Mouse (Mus musculus) embryonic facial prominence, embryonic 15.5 days (tissue): ENCODE measurements at regions not wholly inside any gene's neighbourhood (a gene's known extent, or its start where the extent isn't known, plus 50 kb on each side); places are given as distances from the start of the nearest gene placed in this dataset.

ENCODE experiments used
- ATAC-seq: fragments of 200-750 bp; cut with Nextera tagmentation; 2 replicates; pipeline ENCODE4 v1.8.0; 2017; ENCODE audit warnings: low read depth, moderate TSS enrichment; ENCODE audit not compliant: insufficient number of reproducible peaks, low FRiP score, low TSS enrichment
- H3K27ac ChIP-seq: fragments of 300-500 bp; sonication (generic); replicated peaks from 2 replicates; pipeline ENCODE4 v1.5.1; 2015; ENCODE audit warnings: mild to moderate bottlenecking, inconsistent platforms
- H3K27me3 ChIP-seq: fragments of 300-500 bp; sonication (generic); 2 replicates; pipeline ENCODE4 v1.6.1; 2015; ENCODE audit warnings: inconsistent platforms
- H3K36me3 ChIP-seq: fragments of 300-500 bp; sonication (generic); 2 replicates; pipeline ENCODE4 v1.6.1; 2015; ENCODE audit warnings: mild to moderate bottlenecking, inconsistent platforms
- H3K4me1 ChIP-seq: fragments of 300-500 bp; sonication (generic); 2 replicates; pipeline ENCODE4 v1.6.1; 2015; ENCODE audit warnings: inconsistent platforms
- H3K4me2 ChIP-seq: fragments of 300-500 bp; sonication (generic); replicated peaks from 2 replicates; pipeline ENCODE4 v1.6.1; 2015; ENCODE audit warnings: mild to moderate bottlenecking, inconsistent platforms
- H3K4me3 ChIP-seq: fragments of 300-500 bp; sonication (generic); replicated peaks from 2 replicates; pipeline ENCODE4 v1.5.1; 2015; ENCODE audit warnings: mild to moderate bottlenecking, inconsistent platforms
- H3K9ac ChIP-seq: fragments of 300-500 bp; sonication (generic); 2 replicates; pipeline ENCODE4 v1.6.1; 2015; ENCODE audit warnings: inconsistent platforms
- H3K9me3 ChIP-seq: fragments of 300-500 bp; sonication (generic); replicated peaks from 2 replicates; pipeline ENCODE4 v1.6.1; 2016; ENCODE audit warnings: inconsistent platforms
- WGBS: fragments of 180-500 bp; shearing (Covaris S2); methylation state at CpG from one replicate; pipeline ENCODE4 v1.1.7; 2015; 5-methylcytosine and 5-hydroxymethylcytosine counted together

DNA sequence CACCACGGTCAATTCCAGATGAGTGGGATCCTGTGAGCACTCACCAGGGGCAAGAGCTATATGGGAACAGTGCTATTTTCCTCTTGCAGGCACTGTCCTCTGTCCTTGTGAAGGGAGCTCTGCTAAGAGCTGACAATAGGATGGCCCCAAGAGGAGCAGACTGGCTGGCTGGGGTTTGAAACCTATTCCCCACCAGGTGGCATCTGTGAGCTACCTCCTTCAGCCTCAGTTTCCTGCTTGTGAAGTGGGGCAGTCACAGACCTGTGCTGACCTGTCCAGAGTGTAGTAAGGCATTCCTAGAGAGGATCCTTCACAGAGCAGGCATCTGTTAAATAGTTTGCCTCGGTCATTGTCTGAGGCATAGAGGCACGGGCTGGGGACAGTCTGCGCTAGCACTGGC, 71.8 kb upstream of the Lrpap1 start:
- Histone ChIP-seq H3K4me2 (no peak overlapping the region), H3K27me3 (no peaks in the 10 kb centered on the region), H3K27ac (no peak overlapping the region), H3K36me3 (no peaks in the 10 kb centered on the region), H3K4me3 (no peak overlapping the region), H3K9me3 (no peaks in the 10 kb centered on the region), H3K9ac (no peak overlapping the region), H3K4me1 (no peaks in the 10 kb centered on the region)
- WGBS, result 67% methylated on average over 4 of the region's 4 CpGs
- no peak for ATAC-seq

DNA sequence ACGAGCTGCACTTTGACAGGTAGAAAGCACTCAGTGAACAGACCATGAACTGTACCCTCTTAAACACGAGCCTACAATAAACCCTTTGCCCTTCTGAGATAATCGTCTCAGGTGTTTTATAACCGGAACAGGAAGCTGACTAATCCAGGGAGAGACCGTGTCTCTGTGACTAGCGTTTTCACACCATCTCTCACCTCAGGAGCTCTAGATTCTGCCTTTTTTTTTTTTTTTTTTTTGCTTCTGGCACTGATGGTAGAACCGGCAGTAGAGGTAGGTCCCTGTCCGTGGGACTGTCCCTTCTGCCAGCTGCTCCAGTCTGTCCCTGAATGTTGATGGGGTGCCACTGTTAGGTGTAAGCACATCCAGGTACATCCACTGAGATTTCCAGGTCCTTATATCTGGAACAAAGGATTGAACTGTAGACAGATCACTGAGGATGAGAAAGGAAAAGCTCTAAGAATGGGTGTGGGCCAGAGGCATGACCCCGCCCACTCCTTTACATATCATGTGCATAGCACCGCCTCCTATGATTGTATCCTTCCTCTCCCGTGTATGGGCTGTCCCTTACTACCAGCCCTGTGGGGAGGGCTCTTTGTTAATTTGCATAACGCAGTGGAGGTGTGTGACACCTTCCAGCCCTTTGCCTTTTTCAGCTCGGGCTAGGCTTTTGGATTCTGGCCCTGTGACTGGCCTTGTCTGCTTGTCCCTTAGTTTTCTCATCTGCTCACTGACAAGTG, 70.7 kb upstream of the Lrpap1 start:
- no peaks in the 10 kb centered on the region for H3K27me3 ChIP-seq
- H3K27ac ChIP-seq, result no peak overlapping the region
- no peak for ATAC-seq
- H3K9ac ChIP-seq, result no peak overlapping the region
- no peak overlapping the region for H3K4me2 ChIP-seq
- no peak overlapping the region for H3K4me3 ChIP-seq
- no peaks in the 10 kb centered on the region for H3K4me1 ChIP-seq
- no peaks in the 10 kb centered on the region for H3K9me3 ChIP-seq
- 44% methylated on average over 13 of the region's 13 CpGs for WGBS
- no peaks in the 10 kb centered on the region for H3K36me3 ChIP-seq

DNA sequence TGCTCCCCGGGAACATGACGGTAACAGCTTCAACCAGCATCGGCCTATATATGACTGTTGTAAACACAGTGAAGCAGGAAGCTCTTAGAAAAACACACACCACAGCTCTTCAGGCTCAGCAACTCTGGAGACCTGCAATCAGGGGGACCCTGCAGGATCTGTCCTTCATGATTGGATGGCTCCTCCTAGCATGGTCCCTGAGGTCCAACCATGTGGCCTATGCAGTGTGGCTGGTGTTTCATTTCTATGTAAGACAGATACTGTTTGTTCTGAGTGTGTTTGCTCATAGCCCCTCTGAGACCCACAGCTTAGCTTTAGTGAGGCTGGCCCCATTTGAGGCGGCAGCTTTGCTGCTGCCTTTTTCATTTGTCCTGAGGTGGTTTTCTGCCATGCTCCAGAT, 68.8 kb upstream of the Lrpap1 start:
- no peak overlapping the region for H3K27ac ChIP-seq
- 0 out of 2 replicates have a peak, but pooled peaks have one; percentile 53 for ATAC-seq

DNA sequence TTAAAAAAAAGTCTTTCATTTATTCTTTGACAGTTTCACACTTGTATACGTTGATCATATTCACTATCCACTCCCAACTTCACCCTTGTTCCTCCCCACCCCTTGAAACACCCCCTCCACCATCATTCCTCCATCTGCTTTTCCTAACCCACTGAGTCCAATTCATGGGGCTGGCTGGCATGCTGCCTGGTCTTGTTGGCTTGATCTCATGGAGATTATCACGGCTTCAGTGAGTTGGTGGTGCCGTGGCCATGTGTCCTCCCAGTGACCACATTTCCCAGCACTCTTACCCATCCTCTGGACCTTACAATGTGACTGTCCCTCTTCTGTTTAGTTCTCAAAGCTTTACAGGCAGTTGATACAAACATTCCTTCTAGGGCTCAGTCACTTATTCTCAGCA, 65.8 kb upstream of the Lrpap1 start:
- Histone ChIP-seq H3K27ac (no peak overlapping the region), H3K9me3 (0 out of 2 replicates have a peak, but pooled peaks cover 5% of the 10 kb centered on the region), H3K4me3 (no peak overlapping the region), H3K9ac (no peak overlapping the region), H3K36me3 (no peaks in the 10 kb centered on the region), H3K4me2 (no peak overlapping the region), H3K4me1 (no peaks in the 10 kb centered on the region), H3K27me3 (no peaks in the 10 kb centered on the region)
- ATAC-seq, result no peak
- 70% methylated on average over 3 of the region's 3 CpGs for WGBS

More for the DNA sequence above, 68.8 kb upstream of the Lrpap1 start:
- Histone ChIP-seq H3K4me2 (no peak overlapping the region; the same call in 1 of the 2 replicates), H3K4me3 (no peak overlapping the region), H3K27me3 (no peaks in the 10 kb centered on the region), H3K4me1 (no peaks in the 10 kb centered on the region), H3K9me3 (no peaks in the 10 kb centered on the region), H3K36me3 (no peaks in the 10 kb centered on the region), H3K9ac (no peak overlapping the region)
- WGBS, result 50% methylated on average over 4 of the region's 4 CpGs

DNA sequence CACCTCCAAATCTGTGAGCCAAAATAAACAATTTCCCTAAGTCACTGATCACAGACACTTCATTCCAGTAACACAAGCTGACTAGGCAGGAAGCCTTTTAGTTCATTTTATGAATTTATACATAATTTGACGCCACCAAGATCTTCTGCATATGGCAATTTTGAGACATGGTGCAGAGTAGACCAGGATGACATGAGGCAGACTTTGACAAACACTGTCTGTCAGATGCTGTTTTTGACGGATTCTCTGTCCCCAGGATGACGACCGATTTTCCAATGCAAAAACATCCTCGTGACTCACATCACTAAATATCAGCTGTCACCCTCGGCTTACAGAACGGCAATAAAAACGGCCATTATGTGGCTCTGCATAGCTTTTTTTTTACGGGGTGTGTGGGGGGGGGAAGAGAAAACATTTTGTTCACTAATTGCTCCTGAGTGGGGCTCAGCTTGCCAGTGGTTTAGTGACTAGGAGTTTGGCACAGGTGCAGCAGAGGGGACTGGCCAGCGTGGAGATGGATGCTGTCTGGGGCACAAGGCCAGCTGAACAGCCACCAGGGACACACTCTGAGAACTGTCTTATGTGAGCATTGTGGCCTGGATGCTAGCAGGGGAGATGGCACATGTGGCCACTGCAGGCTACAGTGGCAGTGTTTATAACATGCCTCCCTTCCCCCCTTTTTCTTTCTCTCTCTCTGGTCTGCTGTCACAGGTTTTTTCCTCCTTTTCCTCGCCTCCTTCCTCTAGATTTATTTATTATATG, 65.0 kb upstream of the Lrpap1 start:
- H3K27me3 ChIP-seq, result no peaks in the 10 kb centered on the region
- no peak overlapping the region for H3K4me3 ChIP-seq
- 0 out of 2 replicates have a peak, but pooled peaks cover 5% of the 10 kb centered on the region for H3K9me3 ChIP-seq
- H3K9ac ChIP-seq, result no peak overlapping the region
- no peak overlapping the region for H3K4me2 ChIP-seq
- H3K36me3 ChIP-seq, result no peaks in the 10 kb centered on the region
- no peak for ATAC-seq
- no peaks in the 10 kb centered on the region for H3K4me1 ChIP-seq
- 71% methylated on average over 11 of the region's 11 CpGs for WGBS
- no peak overlapping the region for H3K27ac ChIP-seq

DNA sequence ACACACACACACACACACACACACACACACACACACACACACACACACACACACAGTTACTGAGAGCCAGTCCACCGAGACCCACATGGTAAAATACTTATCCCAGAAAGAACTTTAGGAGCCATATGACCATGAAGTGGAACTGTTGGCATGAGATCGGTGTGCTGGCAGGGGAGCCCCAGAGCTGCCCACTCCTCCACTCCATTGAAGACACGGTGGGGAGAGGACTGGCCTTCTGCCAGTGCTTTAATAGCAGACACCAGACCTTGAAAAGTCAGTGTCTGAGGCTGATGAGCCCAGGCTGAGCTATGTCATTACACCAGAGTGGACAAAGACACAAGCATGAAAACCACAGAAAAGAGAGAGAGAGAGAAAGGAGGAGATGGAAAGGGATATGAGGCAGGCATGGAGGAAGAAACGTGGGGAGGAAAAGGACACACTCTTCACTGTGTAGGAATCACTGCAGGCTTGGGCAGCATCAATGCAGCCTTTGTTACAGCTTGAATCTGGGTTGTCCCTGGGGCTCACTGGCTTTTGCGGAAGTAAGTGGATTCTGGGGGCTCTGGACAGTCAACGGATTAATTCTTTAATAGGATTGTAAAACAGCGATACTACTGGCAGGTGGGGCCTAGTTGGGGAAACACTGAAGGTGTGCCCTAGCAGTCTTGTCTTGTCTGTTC, 64.2 kb upstream of the Lrpap1 start:
- H3K4me2 ChIP-seq, result no peak overlapping the region
- no peak overlapping the region for H3K27ac ChIP-seq
- H3K9ac ChIP-seq, result no peak overlapping the region
- H3K4me3 ChIP-seq, result no peak overlapping the region
- 0 out of 2 replicates have a peak, but pooled peaks cover 5% of the 10 kb centered on the region for H3K9me3 ChIP-seq
- no peaks in the 10 kb centered on the region for H3K27me3 ChIP-seq
- H3K4me1 ChIP-seq, result no peaks in the 10 kb centered on the region
- 55% methylated on average over 7 of the region's 7 CpGs for WGBS
- no peaks in the 10 kb centered on the region for H3K36me3 ChIP-seq
- ATAC-seq, result no peak

DNA sequence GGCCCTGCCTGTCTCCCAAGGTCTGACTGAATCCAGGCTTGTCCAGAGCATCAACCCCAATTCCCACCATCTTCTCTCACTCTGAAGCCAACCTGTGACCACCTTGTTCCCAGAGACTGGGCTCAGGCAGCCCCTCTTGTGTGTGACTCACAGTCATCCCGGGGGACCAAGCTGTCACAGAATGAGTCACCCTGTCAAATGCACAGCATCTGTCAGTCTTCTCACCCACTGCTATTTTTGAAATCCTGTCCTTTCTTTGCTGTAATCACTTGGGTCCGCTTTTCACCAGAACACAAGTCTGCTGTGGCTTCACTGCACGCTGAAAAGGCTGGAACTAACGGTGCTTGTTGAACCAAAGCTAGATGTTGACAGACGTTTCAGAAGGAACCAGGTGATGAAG, 63.3 kb upstream of the Lrpap1 start:
- 0 out of 2 replicates have a peak, but pooled peaks cover 5% of the 10 kb centered on the region for H3K9me3 ChIP-seq
- no peak overlapping the region for H3K4me3 ChIP-seq
- no peak overlapping the region for H3K4me2 ChIP-seq
- H3K27ac ChIP-seq, result no peak overlapping the region
- no peaks in the 10 kb centered on the region for H3K36me3 ChIP-seq
- no peak for ATAC-seq
- H3K27me3 ChIP-seq, result no peaks in the 10 kb centered on the region
- no peak overlapping the region for H3K9ac ChIP-seq
- 49% methylated on average over 5 of the region's 5 CpGs for WGBS
- no peaks in the 10 kb centered on the region for H3K4me1 ChIP-seq

DNA sequence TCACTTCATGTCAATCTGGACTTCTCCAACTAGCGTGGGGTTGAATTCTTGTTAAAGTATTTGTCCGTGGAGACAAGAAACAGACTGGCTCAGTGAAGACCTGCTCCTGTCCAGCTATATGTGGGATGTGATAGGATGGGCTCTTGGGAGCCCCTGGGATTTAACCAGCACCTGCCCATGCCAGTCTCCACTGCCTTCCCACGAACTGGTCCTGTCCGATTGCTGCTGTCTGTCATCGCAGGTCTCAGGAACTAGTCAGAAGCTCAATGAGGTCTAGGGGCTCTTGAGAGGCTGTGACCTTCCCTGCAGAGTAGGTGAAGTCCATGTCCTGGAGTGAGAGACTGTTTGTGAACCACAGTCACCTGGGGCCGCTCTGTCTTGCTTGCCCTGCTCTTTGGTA, 62.8 kb upstream of the Lrpap1 start:
- H3K4me2 ChIP-seq, result no peak overlapping the region
- 0 out of 2 replicates have a peak, but pooled peaks cover 5% of the 10 kb centered on the region for H3K9me3 ChIP-seq
- H3K27ac ChIP-seq, result no peak overlapping the region
- no peak overlapping the region for H3K4me3 ChIP-seq
- H3K4me1 ChIP-seq, result no peaks in the 10 kb centered on the region
- WGBS, result 86% methylated on average over 6 of the region's 6 CpGs
- H3K9ac ChIP-seq, result no peak overlapping the region
- ATAC-seq, result no peak
- H3K27me3 ChIP-seq, result no peaks in the 10 kb centered on the region
- H3K36me3 ChIP-seq, result no peaks in the 10 kb centered on the region

DNA sequence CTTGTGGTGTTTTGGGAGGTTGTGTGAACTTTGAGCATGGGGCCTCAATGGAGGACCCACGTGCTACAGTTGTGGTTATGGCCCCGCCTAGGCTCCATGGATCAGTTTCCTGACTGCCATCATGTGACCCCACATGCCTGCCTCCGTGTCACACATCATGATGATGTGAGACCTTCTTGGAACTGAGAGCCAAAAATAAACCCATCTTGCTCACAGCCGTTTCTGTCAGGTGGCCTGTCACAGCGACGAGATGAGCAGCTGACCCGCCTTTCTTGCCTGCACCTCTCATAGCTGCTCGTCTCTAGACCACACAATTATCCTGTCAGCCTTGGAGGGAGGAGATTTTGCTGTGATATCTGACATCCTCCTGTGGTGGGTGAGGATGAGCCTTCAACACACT, 60.4 kb upstream of the Lrpap1 start:
- 53% methylated on average over 8 of the region's 8 CpGs for WGBS
- no peak for ATAC-seq

DNA sequence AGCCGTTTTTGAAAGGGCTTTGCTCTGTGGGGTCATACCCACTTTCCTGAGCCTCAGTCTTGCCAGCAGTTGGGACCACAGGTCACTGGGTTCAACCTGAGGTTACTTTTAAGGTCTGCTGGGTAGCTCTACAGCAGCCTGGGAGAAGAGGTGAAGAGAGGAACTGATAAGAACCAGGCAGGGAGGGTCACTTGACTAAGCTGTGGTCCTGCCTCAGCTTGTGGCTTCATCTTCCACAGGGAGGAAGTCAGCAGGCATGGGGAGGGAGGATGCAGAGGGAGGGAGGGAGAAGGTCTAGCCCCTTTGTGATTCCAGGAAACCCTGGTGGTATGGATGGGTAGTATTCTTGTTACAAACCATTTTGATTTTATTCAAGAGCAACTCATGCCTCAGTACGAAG, 59.9 kb upstream of the Lrpap1 start:
- ATAC-seq, result no peak
- WGBS, result 68% methylated on average over 2 of the region's 2 CpGs
- no peak overlapping the region for H3K4me2 ChIP-seq

More for the DNA sequence above, 60.4 kb upstream of the Lrpap1 start:
- H3K4me1 ChIP-seq, result no peaks in the 10 kb centered on the region
- no peak overlapping the region for H3K27ac ChIP-seq
- no peak overlapping the region for H3K4me2 ChIP-seq
- H3K9me3 ChIP-seq, result 0 out of 2 replicates have a peak, but pooled peaks cover 5% of the 10 kb centered on the region
- H3K9ac ChIP-seq, result no peak overlapping the region
- no peaks in the 10 kb centered on the region for H3K36me3 ChIP-seq
- no peaks in the 10 kb centered on the region for H3K27me3 ChIP-seq
- no peak overlapping the region for H3K4me3 ChIP-seq

DNA sequence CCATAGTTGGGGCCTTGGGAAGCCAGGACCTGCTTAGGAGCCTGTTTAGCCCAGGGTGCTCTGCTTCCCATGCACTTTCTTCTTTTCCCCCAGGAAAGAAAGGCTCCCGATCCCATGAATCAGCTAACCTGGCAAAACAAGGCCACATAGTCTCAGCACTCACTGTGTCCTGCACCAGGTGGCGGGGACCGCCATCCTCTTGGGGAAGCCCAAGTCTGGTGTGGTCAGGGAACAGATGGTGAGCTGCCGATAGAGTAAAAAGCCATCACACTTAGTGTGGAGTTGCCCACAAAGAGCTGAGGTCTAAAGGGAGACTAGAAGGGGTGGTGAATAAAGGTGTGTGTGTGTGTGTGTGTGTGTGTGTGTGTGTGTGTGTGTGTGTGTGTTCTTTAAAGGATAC, 57.0 kb upstream of the Lrpap1 start:
- H3K4me1 ChIP-seq, result peaks cover 21% of the 10 kb centered on the region
- ATAC-seq, result no peak
- no peak overlapping the region for H3K9ac ChIP-seq
- H3K4me2 ChIP-seq, result no peak overlapping the region
- no peaks in the 10 kb centered on the region for H3K36me3 ChIP-seq
- 91% methylated on average over 4 of the region's 4 CpGs for WGBS
- no peak overlapping the region for H3K4me3 ChIP-seq
- H3K9me3 ChIP-seq, result 0 out of 2 replicates have a peak, but pooled peaks cover 3% of the 10 kb centered on the region
- no peaks in the 10 kb centered on the region for H3K27me3 ChIP-seq
- no peak overlapping the region for H3K27ac ChIP-seq

More for the DNA sequence above, 59.9 kb upstream of the Lrpap1 start:
- Histone ChIP-seq H3K4me1 (no peaks in the 10 kb centered on the region), H3K36me3 (no peaks in the 10 kb centered on the region), H3K9ac (no peak overlapping the region), H3K9me3 (0 out of 2 replicates have a peak, but pooled peaks cover 5% of the 10 kb centered on the region), H3K27ac (no peak overlapping the region), H3K27me3 (no peaks in the 10 kb centered on the region), H3K4me3 (no peak overlapping the region)
